Mouse (Mus musculus) bone marrow macrophage, adult 2 months (primary cell): ENCODE measurements around the gene Gm29666.

Source experiments
- CTCF ChIP-seq: IDR thresholded peaks from 2 replicates; pipeline ENCODE4 v1.5.1; 2012; ENCODE audit warnings: low read depth, mild to moderate bottlenecking, low read length, moderate library complexity
- POLR2A ChIP-seq: IDR thresholded peaks from 2 replicates; pipeline ENCODE4 v1.6.1; 2012; ENCODE audit warnings: mild to moderate bottlenecking, low read depth, low read length, borderline replicate concordance

GRCm38 (mm10) chr15:84861911-84862310, 57.9 kb downstream of the Gm29666 start:
- TF ChIP-seq CTCF (no peak), POLR2A (no peak)
